Mouse (Mus musculus): ENCODE measurements around the gene Syngr2.
A peak's percentile ranks its signal among the peaks of the same experiment; 100 is the strongest.
"Not testable (repeated sequence)": the region's sequence is repeated elsewhere in the genome, so short reads cannot be mapped to it uniquely, and the experiment has no call there.

The Syngr2 gene

GRCm38 (mm10) chr11:117832086-117832969 lies 22.9 kb downstream of the Syngr2 start:
- peak; percentile 94 for DNase-seq (ENCODE audit: low read depth, low spot score)

- DNase-seq (ENCODE audit: low read depth, low spot score) = not testable (repeated sequence)
Measured at GRCm38 (mm10) chr11:117833509-117833908, 24.0 kb downstream of the Syngr2 start.

DNA sequence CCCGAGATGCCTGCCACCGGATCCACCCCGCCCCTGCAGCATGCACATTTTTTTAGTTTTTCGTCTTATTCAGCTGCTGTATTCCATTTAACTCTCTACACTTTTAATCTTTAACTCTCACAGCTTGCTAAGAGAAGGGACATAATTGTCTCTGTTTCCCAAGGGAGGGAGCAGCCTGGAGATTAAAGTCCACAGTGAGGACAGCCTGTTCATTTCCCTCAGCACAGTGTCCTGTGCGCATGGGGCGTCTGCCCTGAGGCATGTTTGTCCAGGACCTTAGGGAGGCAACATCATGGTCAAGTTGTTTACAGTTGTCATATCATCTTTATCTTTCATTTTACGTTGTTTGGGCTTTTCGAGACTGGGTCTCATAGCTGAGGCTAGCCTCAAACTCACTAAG lies 24.6 kb downstream of the Syngr2 start:
- DNase-seq (ENCODE audit: low read depth, low spot score) = no peak

GRCm38 (mm10) chr11:117836306-117836705 lies 26.8 kb downstream of the Syngr2 start:
- DNase-seq (ENCODE audit: low read depth, low spot score) = peak; percentile 88

DNA sequence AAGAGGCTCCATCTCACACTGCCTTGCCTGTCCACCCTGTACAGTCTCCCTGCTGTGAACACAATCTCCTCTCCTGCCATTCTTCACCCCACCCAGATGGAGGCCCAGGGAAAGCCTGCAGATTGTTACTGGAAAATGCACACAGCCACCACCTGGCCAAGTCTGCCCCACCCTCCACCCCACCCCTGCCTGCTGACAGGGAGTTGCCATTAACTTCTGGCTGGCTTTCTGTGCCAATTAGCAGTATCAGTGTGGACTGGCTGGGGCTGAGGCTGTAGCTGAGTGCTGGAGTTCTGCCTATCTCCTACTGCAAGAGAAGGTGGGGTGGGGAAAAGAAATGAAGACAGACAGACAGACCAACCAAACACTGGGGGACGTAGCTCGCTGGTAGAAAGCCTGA lies 29.1 kb downstream of the Syngr2 start:
- peak; percentile 58 for DNase-seq (ENCODE audit: low read depth, low spot score)

DNA sequence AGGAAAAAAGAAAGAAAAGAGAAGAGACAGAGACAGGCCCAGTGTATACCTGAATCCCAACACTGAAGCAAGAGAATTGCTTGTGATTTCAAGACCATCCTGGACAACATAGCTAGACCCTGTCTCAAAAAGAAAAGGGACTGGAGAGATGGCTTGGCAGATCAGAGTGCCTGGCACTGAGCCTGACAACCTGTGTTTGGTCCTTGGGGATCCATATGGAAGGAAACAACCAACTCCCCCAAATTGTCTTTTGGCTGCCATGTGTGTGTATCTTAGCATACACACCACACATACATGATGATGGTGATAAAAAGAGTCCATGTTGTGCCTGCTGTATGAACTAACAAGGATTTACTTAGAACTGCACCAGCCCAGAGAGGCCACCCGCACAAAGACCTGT lies 29.6 kb downstream of the Syngr2 start:
- DNase-seq (ENCODE audit: low read depth, low spot score) = no peak

GRCm38 (mm10) chr11:117840910-117841309 lies 31.4 kb downstream of the Syngr2 start:
- DNase-seq (ENCODE audit: low read depth, low spot score) = no peak

DNA sequence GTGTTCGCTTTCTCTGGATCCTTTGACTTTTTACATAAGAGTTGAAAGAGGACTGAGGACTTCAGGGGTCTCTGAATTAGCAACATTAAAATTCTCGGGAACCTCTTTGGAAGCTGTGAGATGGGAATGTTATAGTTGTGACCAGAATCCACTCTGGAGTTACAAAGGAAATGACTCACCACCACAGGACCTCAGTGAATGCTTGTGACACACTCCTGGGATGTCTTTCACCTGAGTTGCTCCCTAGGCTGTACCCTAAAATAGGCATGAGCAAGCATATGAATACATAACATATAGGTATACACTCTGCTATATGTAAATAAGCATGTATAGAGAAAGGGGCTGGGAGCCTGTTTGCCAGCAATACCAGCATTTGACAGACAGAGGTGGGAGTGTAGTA lies 34.0 kb downstream of the Syngr2 start:
- DNase-seq (ENCODE audit: low read depth, low spot score) = no peak

- no peak for DNase-seq (ENCODE audit: low read depth, low spot score)
Measured at GRCm38 (mm10) chr11:117844997-117845396, 35.5 kb downstream of the Syngr2 start.

DNA sequence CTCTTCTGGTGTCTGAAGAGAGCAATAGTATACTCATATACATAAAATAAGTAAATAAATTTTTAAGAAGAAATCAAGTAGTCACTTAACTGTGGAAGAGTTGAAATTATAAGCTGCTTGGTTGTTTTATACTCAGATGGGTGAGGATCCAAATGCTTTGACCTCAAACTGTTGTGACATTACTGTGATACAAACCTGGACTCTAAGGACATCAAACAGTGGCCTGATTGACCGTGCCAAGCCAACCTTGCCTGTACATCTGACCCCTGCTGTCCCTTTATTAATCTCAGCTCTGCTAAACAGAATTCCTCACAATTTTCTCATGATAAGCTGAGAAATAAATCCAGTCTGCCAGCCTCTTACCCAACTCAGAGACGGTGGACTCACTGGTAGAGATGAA lies 36.2 kb downstream of the Syngr2 start:
- DNase-seq (ENCODE audit: low read depth, low spot score) = no peak

GRCm38 (mm10) chr11:117846640-117847039 lies 37.2 kb downstream of the Syngr2 start:
- DNase-seq (ENCODE audit: low read depth, low spot score) = peak; percentile 55

- DNase-seq (ENCODE audit: low read depth, low spot score) = no peak
Measured at GRCm38 (mm10) chr11:117847593-117848215, 38.2 kb downstream of the Syngr2 start.

GRCm38 (mm10) chr11:117848271-117848984 lies 39.0 kb downstream of the Syngr2 start:
- peak; percentile 73 for DNase-seq (ENCODE audit: low read depth, low spot score)

- DNase-seq (ENCODE audit: low read depth, low spot score) = peak; percentile 96
Measured at GRCm38 (mm10) chr11:117848985-117849671, 39.7 kb downstream of the Syngr2 start, which contains the start of gene Birc5. Birc5 (plus strand) TSS chr11:117849251.

GRCm38 (mm10) chr11:117852875-117853274 lies 43.4 kb downstream of the Syngr2 start:
- no peak for DNase-seq (ENCODE audit: low read depth, low spot score)

- DNase-seq (ENCODE audit: low read depth, low spot score) = peak; percentile 85
Measured at GRCm38 (mm10) chr11:117854241-117854640, 44.8 kb downstream of the Syngr2 start.

DNA sequence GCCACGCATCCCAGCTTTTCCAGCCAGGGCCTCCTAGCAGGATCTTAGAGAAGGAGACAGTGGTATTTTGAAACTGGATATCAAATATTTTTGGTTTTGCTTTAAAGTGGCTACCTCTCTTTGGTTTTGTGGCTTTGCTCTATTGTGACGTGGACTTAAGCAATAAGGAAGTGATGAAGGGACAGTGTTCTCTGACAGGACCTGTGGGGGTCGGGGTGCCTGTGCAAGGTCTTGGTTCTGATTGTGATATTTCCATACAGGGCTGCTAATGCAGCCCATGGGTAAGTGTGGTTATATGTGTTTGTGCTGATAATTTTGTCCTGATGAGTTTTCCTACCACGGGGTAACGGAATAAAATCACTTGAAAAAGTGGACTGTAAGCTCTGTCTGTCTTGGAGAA lies 45.9 kb downstream of the Syngr2 start:
- no peak for DNase-seq (ENCODE audit: low read depth, low spot score)

DNA sequence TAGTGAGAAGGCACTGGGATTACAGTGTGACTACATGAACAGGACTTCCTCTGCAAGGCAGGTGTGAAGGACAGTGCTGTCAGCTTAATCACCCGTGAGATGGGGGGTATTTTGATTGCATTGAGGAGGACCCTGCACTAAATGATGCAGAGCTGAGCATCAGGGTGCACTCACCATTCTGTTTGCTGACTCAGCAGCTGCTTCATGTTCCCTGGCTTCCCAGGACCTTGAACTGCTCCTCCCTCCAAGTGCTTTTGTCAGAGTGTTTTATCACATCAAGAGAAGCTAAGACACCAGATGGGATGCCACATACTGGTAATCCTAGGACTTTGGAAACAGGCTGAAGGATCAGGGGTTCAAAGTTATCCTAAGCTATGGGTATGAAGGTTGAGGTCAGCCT lies 46.5 kb downstream of the Syngr2 start:
- DNase-seq (ENCODE audit: low read depth, low spot score) = no peak

- no peak for DNase-seq (ENCODE audit: low read depth, low spot score)
Measured at GRCm38 (mm10) chr11:117857462-117857861, 48.0 kb downstream of the Syngr2 start.

- no peak for DNase-seq (ENCODE audit: low read depth, low spot score)
Measured at GRCm38 (mm10) chr11:117858392-117858791, 48.9 kb downstream of the Syngr2 start.

DNA sequence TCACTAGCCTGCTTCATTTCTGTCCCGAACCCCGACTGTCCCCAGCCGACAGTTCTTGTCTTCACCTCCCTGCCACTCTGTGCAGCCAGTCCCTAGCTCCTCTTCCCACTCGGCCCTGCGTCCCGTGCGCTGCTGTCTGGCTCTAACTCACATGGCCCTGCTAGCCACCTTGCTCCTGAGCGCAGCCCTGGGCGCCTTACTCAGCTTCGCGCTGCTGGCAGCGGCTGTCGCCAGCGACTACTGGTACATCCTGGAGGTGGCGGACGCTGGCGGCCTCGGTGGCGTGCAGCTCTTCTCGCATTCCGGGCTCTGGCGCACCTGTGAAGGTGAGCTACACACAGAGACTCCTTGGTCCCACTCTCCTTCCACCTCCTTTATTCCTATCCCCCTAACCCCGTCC lies 51.1 kb downstream of the Syngr2 start, which contains the start of gene Tmem235:
TSS of gene Tmem235 (plus strand) at position 152 of the 400 bp plus-strand sequence.
- DNase-seq (ENCODE audit: low read depth, low spot score) = no peak
